Mouse (Mus musculus): ENCODE measurements around the gene Crygd. TPM values are rescaled to one million over a fixed set of nuclear protein-coding genes. Genes with fewer than 3 reads are reported as not detected.

The Crygd gene
- polyA plus RNA-seq, 1 experiment from 2014 or later = not detected

DNA sequence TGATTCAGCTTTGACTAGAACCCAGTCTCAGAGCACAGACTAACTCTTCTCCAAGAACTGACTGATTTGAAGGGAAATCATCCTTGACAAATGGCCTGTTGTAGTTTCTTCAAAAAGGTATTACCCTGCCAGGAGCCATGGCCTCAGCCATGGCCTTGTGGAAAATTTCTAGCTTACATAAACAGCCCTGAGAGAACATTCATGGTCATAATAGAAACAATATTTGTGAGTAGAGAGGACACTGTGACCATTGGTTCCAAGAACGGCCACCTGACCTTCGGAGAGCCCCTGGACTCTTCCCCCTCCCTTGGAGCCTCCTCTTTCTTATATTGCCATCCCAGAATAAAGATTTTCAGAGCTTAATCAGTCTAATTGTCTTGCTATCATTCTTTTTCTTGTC is 19.8 kb downstream of the Crygd start:
- Histone ChIP-seq H3K9ac (no peak overlapping the region), H3K27me3 (no peaks in the 10 kb centered on the region), H3K36me3 (replicated peaks) (no peaks in the 10 kb centered on the region), H3K4me2 (no peak overlapping the region), H3K4me3 (replicated peaks) (no peak overlapping the region), H3K27ac (replicated peaks) (no peak overlapping the region), H3K9me3 (replicated peaks) (no peaks in the 10 kb centered on the region), H3K4me1 (replicated peaks) (no peaks in the 10 kb centered on the region)
- ATAC-seq (ENCODE audit: insufficient read depth) = no peak
- WGBS (ENCODE audit: insufficient replicate concordance) = 55% methylated on average over 2 of the region's 2 CpGs

- no peak overlapping the region for H3K9ac ChIP-seq
- H3K4me1 ChIP-seq (replicated peaks) = no peaks in the 10 kb centered on the region
- H3K9me3 ChIP-seq (replicated peaks) = no peaks in the 10 kb centered on the region
- no peak for ATAC-seq (ENCODE audit: insufficient read depth)
- WGBS (ENCODE audit: insufficient replicate concordance) = 73% methylated on average over 3 of the region's 3 CpGs
- no peak overlapping the region for H3K4me2 ChIP-seq
- no peak overlapping the region for H3K4me3 ChIP-seq (replicated peaks)
- no peaks in the 10 kb centered on the region for H3K27me3 ChIP-seq
- no peak overlapping the region for H3K27ac ChIP-seq (replicated peaks)
- no peaks in the 10 kb centered on the region for H3K36me3 ChIP-seq (replicated peaks)
Measured at GRCm38 (mm10) chr1:65041837-65042236, 21.4 kb downstream of the Crygd start.

GRCm38 (mm10) chr1:65040806-65041205 is 22.4 kb downstream of the Crygd start:
- Histone ChIP-seq H3K4me3 (replicated peaks) (no peak overlapping the region), H3K4me2 (no peak overlapping the region), H3K27ac (replicated peaks) (no peak overlapping the region), H3K4me1 (replicated peaks) (no peaks in the 10 kb centered on the region), H3K36me3 (replicated peaks) (no peaks in the 10 kb centered on the region), H3K9me3 (replicated peaks) (no peaks in the 10 kb centered on the region), H3K9ac (no peak overlapping the region), H3K27me3 (no peaks in the 10 kb centered on the region)
- 70% methylated on average over 6 of the region's 6 CpGs for WGBS (ENCODE audit: insufficient replicate concordance)
- ATAC-seq (ENCODE audit: insufficient read depth) = no peak

DNA sequence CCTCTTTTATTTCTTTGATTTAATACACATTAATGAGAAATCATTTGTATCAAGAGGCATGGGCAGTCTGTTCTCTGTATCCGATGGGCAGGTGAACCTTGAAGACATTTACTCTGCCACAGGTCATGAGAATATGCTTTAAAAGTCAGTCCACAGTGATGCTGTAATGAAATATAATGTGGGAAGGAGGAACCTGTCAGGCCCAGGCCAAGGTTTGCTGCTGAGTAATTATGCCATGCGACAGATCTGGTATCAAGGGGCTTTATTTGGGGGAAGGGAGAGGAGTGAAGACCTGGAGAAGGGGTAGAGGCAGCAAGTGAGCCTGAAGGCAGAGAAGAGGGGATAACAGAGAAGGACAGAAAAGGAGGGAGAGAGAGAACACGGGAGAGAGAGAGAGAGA is 23.6 kb downstream of the Crygd start:
- Histone ChIP-seq H3K4me2 (no peak overlapping the region), H3K36me3 (replicated peaks) (no peaks in the 10 kb centered on the region), H3K9ac (no peak overlapping the region), H3K9me3 (replicated peaks) (no peaks in the 10 kb centered on the region), H3K4me3 (replicated peaks) (no peak overlapping the region), H3K27ac (replicated peaks) (no peak overlapping the region), H3K4me1 (replicated peaks) (no peaks in the 10 kb centered on the region), H3K27me3 (no peaks in the 10 kb centered on the region)
- 57% methylated on average over 3 of the region's 3 CpGs for WGBS (ENCODE audit: insufficient replicate concordance)
- ATAC-seq (ENCODE audit: insufficient read depth) = no peak

DNA sequence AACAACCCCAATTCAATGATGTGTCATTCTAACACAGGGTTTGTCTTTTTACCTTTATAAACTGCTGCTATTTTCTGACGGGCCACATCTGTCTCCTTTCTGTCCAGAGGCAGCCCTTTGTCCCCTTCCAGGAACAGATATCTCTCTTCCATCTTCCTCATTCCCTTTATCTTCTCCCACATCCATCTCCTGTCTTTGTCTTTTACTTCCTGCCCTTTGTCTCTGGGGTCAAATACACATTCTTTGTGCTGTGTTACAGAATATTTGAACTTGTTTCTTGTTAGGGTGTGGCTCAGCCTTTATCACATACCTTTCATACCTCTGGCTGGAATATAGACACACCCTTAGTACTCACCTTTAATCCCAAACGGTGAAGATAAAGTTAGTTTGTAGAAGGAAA is 25.7 kb downstream of the Crygd start:
- Histone ChIP-seq H3K27me3 (no peaks in the 10 kb centered on the region), H3K4me2 (no peak overlapping the region), H3K4me3 (replicated peaks) (no peak overlapping the region), H3K27ac (replicated peaks) (no peak overlapping the region), H3K4me1 (replicated peaks) (no peaks in the 10 kb centered on the region), H3K9me3 (replicated peaks) (no peaks in the 10 kb centered on the region), H3K9ac (no peak overlapping the region), H3K36me3 (replicated peaks) (no peaks in the 10 kb centered on the region)
- WGBS (ENCODE audit: insufficient replicate concordance) = 35% methylated on average over 2 of the region's 2 CpGs
- no peak for ATAC-seq (ENCODE audit: insufficient read depth)

DNA sequence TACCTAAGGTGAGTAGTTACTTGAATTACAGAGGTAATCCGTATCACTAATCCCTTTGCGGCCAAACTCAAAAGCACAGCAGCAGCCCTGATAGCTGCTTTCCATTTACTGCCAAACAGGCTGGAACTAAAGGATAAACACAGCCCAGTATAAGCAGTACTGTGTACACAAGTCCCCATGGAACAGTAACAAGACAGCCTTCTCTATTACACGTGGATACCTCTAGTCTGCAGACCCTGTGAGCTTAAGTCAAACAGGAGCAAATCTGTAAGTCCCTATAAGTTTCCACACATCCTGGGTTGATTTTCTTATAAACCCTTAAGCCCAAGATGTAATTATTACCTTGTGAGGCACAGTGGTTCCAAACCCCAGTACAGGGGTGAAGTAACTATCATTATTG is 27.7 kb downstream of the Crygd start:
- H3K27me3 ChIP-seq = no peaks in the 10 kb centered on the region
- no peaks in the 10 kb centered on the region for H3K9me3 ChIP-seq (replicated peaks)
- 45% methylated on average over 3 of the region's 3 CpGs for WGBS (ENCODE audit: insufficient replicate concordance)
- no peak overlapping the region for H3K4me3 ChIP-seq (replicated peaks)
- ATAC-seq (ENCODE audit: insufficient read depth) = no peak
- H3K36me3 ChIP-seq (replicated peaks) = no peaks in the 10 kb centered on the region
- H3K9ac ChIP-seq = no peak overlapping the region
- H3K27ac ChIP-seq (replicated peaks) = no peak overlapping the region
- no peaks in the 10 kb centered on the region for H3K4me1 ChIP-seq (replicated peaks)
- H3K4me2 ChIP-seq = no peak overlapping the region

DNA sequence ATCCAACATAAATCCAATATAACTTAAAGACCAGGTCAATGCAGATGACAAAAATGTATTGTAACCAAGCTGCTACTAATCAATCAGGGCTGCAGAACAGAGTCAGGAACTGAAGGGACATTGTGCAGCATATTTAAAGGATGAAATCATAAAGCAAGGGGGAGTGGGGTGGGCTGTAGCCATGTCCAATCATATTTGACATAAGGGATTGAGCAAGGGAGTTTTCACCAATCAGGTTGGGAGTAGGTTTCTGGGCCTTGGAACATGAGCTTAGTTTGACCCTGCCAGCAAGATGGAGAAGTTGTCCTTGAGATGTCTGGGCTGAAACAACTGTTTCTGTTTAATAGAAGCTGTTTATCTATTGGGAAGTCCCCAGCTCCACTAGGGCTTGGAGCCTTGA is 30.6 kb downstream of the Crygd start, which contains the start of gene Akr1cl:
Akr1cl (minus strand) TSS at position 119 of the 400 bp plus-strand sequence.
- no peaks in the 10 kb centered on the region for H3K27me3 ChIP-seq
- H3K4me3 ChIP-seq (replicated peaks) = no peak within 1 kb of the TSS
- H3K27ac ChIP-seq (replicated peaks) = no peak within 1 kb of the TSS

GRCm38 (mm10) chr1:65028206-65028605 is 35.0 kb downstream of the Crygd start:
- WGBS (ENCODE audit: insufficient replicate concordance) = 64% methylated on average over 9 of the region's 9 CpGs
- H3K9ac ChIP-seq = no peak overlapping the region

More for the DNA sequence above, 30.6 kb downstream of the Crygd start, which contains the start of gene Akr1cl:
- Histone ChIP-seq H3K4me1 (replicated peaks) (no peaks in the 10 kb centered on the region), H3K36me3 (replicated peaks) (no peaks in the 10 kb centered on the region), H3K9me3 (replicated peaks) (no peaks in the 10 kb centered on the region), H3K4me2 (no peak within 1 kb of the TSS), H3K9ac (no peak within 1 kb of the TSS)
- no peak for ATAC-seq (ENCODE audit: insufficient read depth)

DNA sequence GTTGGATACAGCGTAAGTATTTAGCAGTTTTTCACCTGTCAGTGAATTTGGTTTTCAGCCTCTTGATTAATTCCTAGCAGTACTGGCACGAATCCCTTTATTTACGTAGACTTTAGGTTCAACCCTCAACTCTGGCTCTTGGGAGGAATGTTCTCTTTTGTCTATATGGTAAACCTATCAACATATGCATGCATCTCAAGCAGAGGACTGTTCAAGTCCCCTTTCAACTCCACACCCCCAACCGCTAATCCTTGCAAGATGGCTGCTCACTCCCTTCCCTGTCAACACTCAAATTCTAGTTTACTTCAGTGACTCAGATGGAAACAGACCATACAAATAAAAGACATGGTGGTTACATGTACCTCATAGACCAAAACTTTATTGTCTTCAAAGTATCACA is 50.5 kb downstream of the Crygd start:
- Histone ChIP-seq H3K4me1 (replicated peaks) (no peaks in the 10 kb centered on the region), H3K4me3 (replicated peaks) (no peak overlapping the region), H3K4me2 (no peak overlapping the region), H3K9ac (no peak overlapping the region), H3K36me3 (replicated peaks) (no peaks in the 10 kb centered on the region), H3K9me3 (replicated peaks) (no peaks in the 10 kb centered on the region), H3K27ac (replicated peaks) (no peak overlapping the region), H3K27me3 (no peaks in the 10 kb centered on the region)
- 81% methylated on average over 4 of the region's 4 CpGs for WGBS (ENCODE audit: insufficient replicate concordance)
- ATAC-seq (ENCODE audit: insufficient read depth) = no peak

More at GRCm38 (mm10) chr1:65028206-65028605, 35.0 kb downstream of the Crygd start:
- H3K4me1 ChIP-seq (replicated peaks) = no peaks in the 10 kb centered on the region
- no peaks in the 10 kb centered on the region for H3K27me3 ChIP-seq
- H3K36me3 ChIP-seq (replicated peaks) = no peaks in the 10 kb centered on the region
- ATAC-seq (ENCODE audit: insufficient read depth) = no peak
- H3K27ac ChIP-seq (replicated peaks) = no peak overlapping the region
- no peaks in the 10 kb centered on the region for H3K9me3 ChIP-seq (replicated peaks)
- H3K4me2 ChIP-seq = no peak overlapping the region
- H3K4me3 ChIP-seq (replicated peaks) = no peak overlapping the region

Other genes with a start within 250 kb of the Crygd start
- 1.7 and 2.1 TPM in 2 replicates for gene Plekhm3, start 106.6 kb downstream of the Crygd start, polyA plus RNA-seq (2015; fragmentation: Nextera tagmentation; extraction: Ambion mirVana)
- 0.12 and 0.20 TPM in 2 replicates for gene Akr1cl, start 30.7 kb downstream of the Crygd start, polyA plus RNA-seq (2015; fragmentation: Nextera tagmentation; extraction: Ambion mirVana)
- not detected in 2 replicates for gene Cryge, start 12.3 kb downstream of the Crygd start, polyA plus RNA-seq (2015; fragmentation: Nextera tagmentation; extraction: Ambion mirVana)
- not detected in 2 replicates for gene Crygc, start 10.2 kb upstream of the Crygd start, polyA plus RNA-seq (2015; fragmentation: Nextera tagmentation; extraction: Ambion mirVana)
- not detected in 2 replicates for gene Crygb, start 18.8 kb upstream of the Crygd start, polyA plus RNA-seq (2015; fragmentation: Nextera tagmentation; extraction: Ambion mirVana)
- not detected in 2 replicates for gene Cryga, start 39.9 kb upstream of the Crygd start, polyA plus RNA-seq (2015; fragmentation: Nextera tagmentation; extraction: Ambion mirVana)
- gene Gm28845, start 56.1 kb upstream of the Crygd start, polyA plus RNA-seq (2015; fragmentation: Nextera tagmentation; extraction: Ambion mirVana) = not detected in 2 replicates
- 0.31 and 0.41 TPM in 2 replicates for gene D630023F18Rik, start 59.8 kb upstream of the Crygd start, polyA plus RNA-seq (2015; fragmentation: Nextera tagmentation; extraction: Ambion mirVana)
- gene Idh1, start 123.0 kb upstream of the Crygd start, polyA plus RNA-seq (2015; fragmentation: Nextera tagmentation; extraction: Ambion mirVana) = 118 and 131 TPM in 2 replicates
- gene Pikfyve, start 123.2 kb upstream of the Crygd start, polyA plus RNA-seq (2015; fragmentation: Nextera tagmentation; extraction: Ambion mirVana) = 3.9 and 4.4 TPM in 2 replicates
- not detected in 2 replicates for gene Pth2r, start 218.6 kb upstream of the Crygd start, polyA plus RNA-seq (2015; fragmentation: Nextera tagmentation; extraction: Ambion mirVana)

Data from liver, embryonic 15.5 days (tissue).